10 mouse cellular contexts compared by ENCODE assay signal in the genomic region with DNA sequence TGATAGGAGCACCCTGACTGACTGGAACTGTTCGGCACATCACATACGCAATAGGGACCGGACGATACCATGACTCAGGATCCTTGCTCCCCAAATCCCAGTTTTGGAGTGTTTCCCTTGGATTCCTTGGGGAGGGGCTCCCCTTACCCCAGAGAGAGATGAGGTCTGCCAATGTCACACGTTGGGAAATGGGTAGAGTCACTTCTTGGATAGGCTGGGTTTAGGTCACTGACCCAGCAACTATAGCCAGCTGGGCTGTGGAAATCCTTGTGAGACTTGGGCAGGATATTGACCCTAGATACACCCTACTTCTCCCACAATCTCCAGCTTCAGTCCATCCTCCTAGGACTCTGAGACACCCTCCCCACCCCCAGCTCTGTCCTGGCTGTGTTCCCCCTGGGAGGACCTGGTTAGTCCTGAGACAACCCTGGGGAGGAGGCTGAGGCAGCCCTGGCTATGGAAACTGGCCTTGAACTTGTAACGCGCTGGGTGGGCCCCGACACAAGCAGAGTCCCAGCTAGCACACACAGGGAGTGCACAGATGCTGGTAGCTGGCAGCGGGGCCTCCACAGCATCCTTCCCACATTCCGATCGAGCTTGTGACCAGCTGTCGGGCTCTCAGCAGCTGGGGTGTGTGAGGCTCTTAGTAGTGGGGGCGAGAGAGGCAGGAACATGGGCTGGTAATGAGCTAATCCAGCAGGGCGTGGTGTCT. TPM values are rescaled to one million over a fixed set of nuclear protein-coding genes. Genes with fewer than 3 reads are reported as not detected.
DNase-seq lines count a peak whose midpoint lies in the region; ATAC-seq lines count a peak whose summit lies in the region.
"Had no signal": no experiment of that assay in that cellular context is flagged by ENCODE, and none has a peak within 500 bp of the region (broad histone marks: within the 10 kb centered on the region; RNA-seq: fewer than 3 reads in every experiment).

No protein-coding gene starts in this region.

- H3K4me1 ChIP-seq in hindbrain, embryonic 10.5 days (replicated peaks), result peaks cover 57% of the 10 kb centered on the region
- H3K4me1 ChIP-seq in hindbrain, embryonic 16.5 days (ENCODE audit: control insufficient read depth, insufficient read depth, low read depth, low read length), result peaks cover 6% of the 10 kb centered on the region
- peaks cover 17% of the 10 kb centered on the region for H3K4me1 ChIP-seq in heart, embryonic 15.5 days (replicated peaks)
- peaks cover under 1% of the 10 kb centered on the region; the same call in 1 of the 2 replicates for H3K4me1 ChIP-seq in hindbrain, embryonic 11.5 days (replicated peaks; ENCODE audit: control insufficient read depth, insufficient read depth, low read length)
- H3K4me1 ChIP-seq in midbrain, embryonic 13.5 days (replicated peaks), result peaks cover 17% of the 10 kb centered on the region

- H3K9ac ChIP-seq in hindbrain, embryonic 16.5 days (ENCODE audit: low read depth, low read length), result no peak overlapping the region
- no peak overlapping the region for H3K9ac ChIP-seq in heart, embryonic 15.5 days
- no peak overlapping the region for H3K9ac ChIP-seq in hindbrain, embryonic 11.5 days (ENCODE audit: low read depth, low read length)
- no peak overlapping the region for H3K9ac ChIP-seq in midbrain, embryonic 13.5 days (replicated peaks)

- DNase-seq in hindbrain, embryonic 10.5 days (ENCODE audit: low spot score), result no peak
- DNase-seq in brain, adult 2 months (ENCODE audit: low read depth, low spot score), result peak; percentile 26
- peak; percentile 62 for DNase-seq in lung, postnatal 36 days
- DNase-seq in hindbrain, embryonic 11.5 days (ENCODE audit: low spot score), result no peak
- no peak for DNase-seq in T-cell, adult 2 months (ENCODE audit: low spot score)
- DNase-seq: midbrain, embryonic 14.5 days had no signal

- no peaks in the 10 kb centered on the region for H3K36me3 ChIP-seq in hindbrain, embryonic 10.5 days
- no peaks in the 10 kb centered on the region for H3K36me3 ChIP-seq in hindbrain, embryonic 16.5 days (ENCODE audit: control insufficient read depth, insufficient read depth, low read length)
- no peaks in the 10 kb centered on the region for H3K36me3 ChIP-seq in heart, embryonic 15.5 days
- H3K36me3 ChIP-seq in hindbrain, embryonic 11.5 days (ENCODE audit: control insufficient read depth, insufficient read depth, low read length), result no peaks in the 10 kb centered on the region
- no peaks in the 10 kb centered on the region for H3K36me3 ChIP-seq in midbrain, embryonic 13.5 days

- no peak overlapping the region for H3K4me2 ChIP-seq in hindbrain, embryonic 16.5 days (ENCODE audit: low read length)
- no peak overlapping the region for H3K4me2 ChIP-seq in heart, embryonic 15.5 days
- no peak overlapping the region for H3K4me2 ChIP-seq in hindbrain, embryonic 11.5 days (replicated peaks; ENCODE audit: low read depth, low read length)
- no peak overlapping the region for H3K4me2 ChIP-seq in midbrain, embryonic 13.5 days (replicated peaks)

- H3K27ac ChIP-seq in hindbrain, embryonic 10.5 days, result peak overlapping the region; percentile 62
- H3K27ac ChIP-seq in hindbrain, embryonic 16.5 days (ENCODE audit: low read depth, low read length), result no peak overlapping the region
- no peak overlapping the region for H3K27ac ChIP-seq in heart, embryonic 15.5 days
- no peak overlapping the region for H3K27ac ChIP-seq in hindbrain, embryonic 11.5 days (ENCODE audit: low read depth, low read length)
- H3K27ac ChIP-seq in midbrain, embryonic 13.5 days, result no peak overlapping the region

- H3K27me3 ChIP-seq in hindbrain, embryonic 10.5 days (ENCODE audit: insufficient read depth, poor library complexity, severe bottlenecking), result no peaks in the 10 kb centered on the region
- no peaks in the 10 kb centered on the region for H3K27me3 ChIP-seq in hindbrain, embryonic 16.5 days (replicated peaks; ENCODE audit: control insufficient read depth, insufficient read depth, low read length)
- peaks cover 7% of the 10 kb centered on the region; the same call in 1 of the 2 replicates for H3K27me3 ChIP-seq in heart, embryonic 15.5 days
- no peaks in the 10 kb centered on the region for H3K27me3 ChIP-seq in hindbrain, embryonic 11.5 days (ENCODE audit: control insufficient read depth, insufficient read depth, low read length)
- no peaks in the 10 kb centered on the region for H3K27me3 ChIP-seq in midbrain, embryonic 13.5 days

- ATAC-seq in hindbrain, embryonic 16.5 days, result no peak
- ATAC-seq in heart, embryonic 15.5 days (replicated peaks; ENCODE audit: insufficient number of reproducible peaks, insufficient read depth, low FRiP score, low read depth), result peak; percentile 29; the same call in 1 of the 2 replicates
- ATAC-seq in hindbrain, embryonic 11.5 days (ENCODE audit: low FRiP score), result no peak
- ATAC-seq in midbrain, embryonic 13.5 days, result no peak
- ATAC-seq: CD4-positive, CD25-positive, alpha-beta regulatory T cell, adult 4 months had no signal

- no peak overlapping the region for H3K4me3 ChIP-seq in hindbrain, embryonic 10.5 days
- no peak overlapping the region for H3K4me3 ChIP-seq in hindbrain, embryonic 16.5 days (ENCODE audit: low read length)
- H3K4me3 ChIP-seq in heart, embryonic 15.5 days, result no peak overlapping the region
- no peak overlapping the region for H3K4me3 ChIP-seq in hindbrain, embryonic 11.5 days (ENCODE audit: low read depth, low read length)
- no peak overlapping the region for H3K4me3 ChIP-seq in midbrain, embryonic 13.5 days (replicated peaks)

- WGBS in hindbrain, embryonic 10.5 days, result 71% methylated on average over 14 of the region's 14 CpGs
- WGBS in hindbrain, embryonic 16.5 days, result 79% methylated on average over 14 of the region's 14 CpGs
- WGBS in heart, embryonic 15.5 days, result 52% methylated on average over 14 of the region's 14 CpGs
- WGBS in hindbrain, embryonic 11.5 days, result 72% methylated on average over 14 of the region's 14 CpGs
- 75% methylated on average over 14 of the region's 14 CpGs for WGBS in midbrain, embryonic 13.5 days

- no peaks in the 10 kb centered on the region for H3K9me3 ChIP-seq in hindbrain, embryonic 10.5 days
- H3K9me3 ChIP-seq in hindbrain, embryonic 16.5 days (ENCODE audit: control insufficient read depth, low read length), result no peaks in the 10 kb centered on the region
- H3K9me3 ChIP-seq in heart, embryonic 15.5 days (replicated peaks), result no peaks in the 10 kb centered on the region
- H3K9me3 ChIP-seq in hindbrain, embryonic 11.5 days (ENCODE audit: control insufficient read depth, low read length), result no peaks in the 10 kb centered on the region
- H3K9me3 ChIP-seq in midbrain, embryonic 13.5 days, result no peaks in the 10 kb centered on the region

RNA-seq across cellular contexts. Expression of a gene that starts 25.1 kb away (rescaled TPM):
- polyA plus RNA-seq in hindbrain, embryonic 10.5 days (2016; fragmentation: Nextera tagmentation; extraction: Ambion mirVana), result 23.4 and 26.1 TPM in 2 replicates
- 16.9 and 18.0 TPM in 2 replicates for polyA plus RNA-seq in hindbrain, embryonic 16.5 days (2015; fragmentation: Nextera tagmentation; extraction: Ambion mirVana)
- polyA plus RNA-seq in heart, embryonic 15.5 days (2015; fragmentation: Nextera tagmentation; extraction: Ambion mirVana), result 3.0 and 4.9 TPM in 2 replicates
- 17.4 and 21.2 TPM in 2 replicates for polyA plus RNA-seq in hindbrain, embryonic 11.5 days (2014; fragmentation: Nextera tagmentation; extraction: Ambion mirVana)
- 8.0 and 9.3 TPM in 2 replicates for polyA plus RNA-seq in midbrain, embryonic 13.5 days (2015; fragmentation: Nextera tagmentation; extraction: Ambion mirVana)

Comparison
In these comparisons a context has a peak if more than half of its experiments do, and no peak if none do; other contexts are left out.
1. DNase-seq: peak in brain, adult 2 months (single experiment) and lung, postnatal 36 days (single experiment); none in hindbrain, embryonic 10.5 days (single experiment), hindbrain, embryonic 11.5 days (single experiment) and T-cell, adult 2 months (single experiment).